Mouse (Mus musculus) induced T-regulatory cell, adult 2 months (primary cell): ENCODE measurements around the gene Polr2f.

Experiments
- DNase-seq: peaks from one replicate; pipeline ENCODE4 v3.0.0-alpha.2; 2012; ENCODE audit warnings: low read depth

Polr2f gene

DNA sequence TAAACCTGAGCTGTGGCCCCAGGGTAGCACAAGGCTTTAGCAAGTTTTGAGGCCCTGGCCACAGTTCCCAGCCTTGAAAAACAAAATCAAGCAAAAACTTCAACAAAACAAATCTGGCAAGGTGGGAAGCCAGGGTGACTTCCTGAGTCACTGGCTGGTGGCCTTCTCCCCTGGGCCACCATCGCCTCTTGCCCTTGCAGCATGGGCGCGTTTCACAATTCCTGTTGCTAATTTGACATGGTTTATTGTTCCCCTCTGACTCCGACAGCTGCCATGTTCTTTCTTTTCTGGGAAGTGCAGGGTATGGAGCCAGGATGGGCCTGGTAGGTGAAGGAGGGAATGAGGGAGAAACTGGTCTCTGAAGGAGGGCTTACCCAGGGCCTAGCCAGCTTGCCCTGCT, 18.7 kb upstream of the Polr2f start:
- DNase-seq = no peak

GRCm38 (mm10) chr15:79122546-79122945, 18.3 kb upstream of the Polr2f start:
- DNase-seq = no peak

- DNase-seq = no peak
These were observed 17.1 kb upstream of the Polr2f start for GRCm38 (mm10) chr15:79123751-79124150.

GRCm38 (mm10) chr15:79124331-79124875, 16.4 kb upstream of the Polr2f start:
- no peak for DNase-seq

DNA sequence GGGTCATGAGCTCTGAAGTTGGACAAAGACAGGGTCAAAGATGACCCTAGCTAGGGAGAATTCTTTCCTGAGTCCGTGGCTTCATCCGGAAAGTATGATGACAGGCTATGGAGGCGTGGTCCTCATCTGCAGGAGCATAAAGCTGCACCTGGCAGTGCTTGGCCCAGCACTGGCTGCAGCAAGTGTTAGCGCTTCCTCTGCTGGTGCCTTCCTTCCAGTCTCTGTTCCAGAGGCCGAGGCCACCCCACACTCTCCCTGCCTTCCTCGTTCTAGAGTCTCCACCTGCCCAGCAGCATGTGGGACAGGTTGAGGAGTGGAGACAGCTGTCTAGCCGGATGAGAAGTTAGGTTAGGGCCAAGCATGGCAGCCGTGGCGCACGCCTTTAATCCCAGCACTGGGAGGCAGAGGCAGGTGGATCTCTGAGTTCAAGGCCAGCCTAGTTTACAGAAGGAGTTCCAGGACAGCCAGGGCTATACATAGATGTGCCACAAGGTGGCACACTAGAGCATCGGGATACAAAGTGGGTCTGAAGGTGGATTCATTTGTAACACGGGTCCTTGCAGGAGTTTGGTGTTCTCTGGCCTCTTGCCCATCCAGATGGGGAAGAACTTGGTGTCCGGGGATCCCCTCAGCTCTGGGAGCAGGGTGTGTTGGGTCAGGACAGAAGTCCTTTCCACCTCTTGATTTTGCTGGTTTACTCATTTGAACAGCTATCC, 14.4 kb upstream of the Polr2f start:
- DNase-seq = peak; percentile 77

DNA sequence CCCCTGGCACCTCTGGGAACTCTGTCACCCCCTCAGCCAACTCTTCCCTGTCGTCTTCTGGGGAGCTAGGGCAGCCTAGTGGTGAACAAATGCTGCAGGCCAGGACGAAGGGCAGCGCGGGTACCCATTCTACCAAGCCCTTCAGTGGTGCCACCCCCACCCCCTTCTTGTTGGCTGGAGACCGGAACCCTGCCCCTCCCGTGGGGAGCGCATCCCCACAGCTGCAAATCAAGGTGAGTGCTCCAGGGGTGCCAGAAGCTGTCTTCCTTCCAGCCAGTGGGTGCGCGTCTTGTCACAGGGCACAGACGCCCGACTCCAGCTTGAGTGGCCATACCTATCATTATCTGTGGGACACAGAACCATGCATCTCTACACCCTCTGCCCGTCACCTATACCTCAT, 13.7 kb upstream of the Polr2f start:
- DNase-seq = no peak

GRCm38 (mm10) chr15:79128208-79128607, 12.6 kb upstream of the Polr2f start:
- DNase-seq = peak; percentile 43

- DNase-seq = no peak
These were observed 11.5 kb upstream of the Polr2f start for GRCm38 (mm10) chr15:79129311-79129710.

DNA sequence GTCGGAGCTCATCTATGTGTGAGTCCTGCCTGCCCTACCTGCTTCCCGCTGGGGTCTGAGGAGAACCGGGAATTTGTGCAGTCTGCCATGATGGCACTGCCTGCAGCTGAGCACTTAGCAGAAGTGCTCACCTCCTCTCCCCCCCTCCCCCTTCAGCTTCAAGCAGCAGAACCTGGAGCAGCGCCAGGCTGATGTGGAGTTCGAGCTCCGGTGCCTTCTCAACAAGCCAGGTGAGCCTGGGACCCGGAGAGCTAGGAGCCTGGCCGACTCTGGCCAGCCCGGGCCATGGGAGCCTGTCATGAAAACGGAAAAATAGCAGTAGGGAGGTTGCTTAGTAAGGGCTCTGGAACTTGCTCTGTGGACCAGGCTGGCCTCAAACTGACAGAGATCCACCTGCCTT, 10.0 kb upstream of the Polr2f start:
- no peak for DNase-seq

DNA sequence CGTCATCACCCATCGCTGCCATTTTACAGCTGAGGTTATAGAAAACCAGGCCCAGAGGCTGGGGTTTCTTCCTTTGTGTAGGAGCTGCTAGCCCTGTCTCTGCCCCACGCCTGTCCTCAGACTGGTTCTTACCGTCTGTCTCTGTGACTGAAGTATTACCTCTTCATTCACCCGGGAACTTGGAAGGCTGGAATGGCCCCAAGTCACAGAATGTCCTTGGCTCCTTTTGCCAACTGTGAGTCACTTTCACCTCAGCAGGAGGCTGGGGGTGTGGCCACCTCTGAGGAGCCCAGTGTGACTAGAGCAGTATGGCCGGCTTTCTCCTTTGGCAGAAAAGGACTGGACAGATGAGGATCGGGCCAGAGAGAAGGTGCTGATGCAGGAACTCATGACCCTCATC, 9.4 kb upstream of the Polr2f start:
- DNase-seq = no peak

- no peak for DNase-seq
These were observed 7.6 kb upstream of the Polr2f start for GRCm38 (mm10) chr15:79133191-79133661.

DNA sequence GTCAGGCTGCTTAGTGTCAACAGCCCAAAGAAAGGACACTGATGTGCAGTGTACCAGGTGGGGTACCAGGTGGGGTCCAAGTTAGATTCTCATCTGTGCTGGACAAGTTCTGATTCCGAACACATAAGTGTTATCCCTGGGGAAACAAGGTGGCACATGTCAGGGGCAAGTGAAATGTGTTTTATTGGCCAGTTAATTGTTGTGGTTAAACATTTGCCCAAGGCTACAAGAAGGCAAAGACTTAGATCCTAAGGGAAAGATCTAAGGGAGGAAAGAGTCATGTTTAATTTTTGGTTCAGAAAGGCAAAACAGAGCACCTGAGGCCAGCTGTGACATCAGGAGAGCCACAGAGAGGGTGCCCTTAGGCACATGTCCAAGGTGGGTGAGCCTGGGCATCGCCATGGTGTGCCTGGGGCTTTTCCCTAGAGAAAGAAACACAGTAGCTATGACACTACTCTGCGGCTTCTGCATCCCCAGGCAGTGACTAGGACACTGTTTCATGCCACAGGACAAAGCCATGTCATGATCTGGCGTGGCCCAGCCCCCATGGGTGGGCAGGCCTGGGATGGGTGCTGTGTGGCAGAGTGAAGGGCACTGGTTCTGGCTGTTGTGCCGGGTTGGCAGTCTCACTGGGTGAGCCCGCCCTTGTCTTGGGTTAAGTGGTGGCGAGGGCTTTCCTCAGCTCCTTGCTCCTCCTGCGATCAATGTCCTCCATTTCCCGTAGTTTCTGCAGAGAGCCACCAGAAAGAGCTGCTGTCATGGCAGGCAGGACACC, 6.1 kb upstream of the Polr2f start:
- DNase-seq = no peak

GRCm38 (mm10) chr15:79135332-79135731, 5.5 kb upstream of the Polr2f start:
- no peak for DNase-seq

GRCm38 (mm10) chr15:79135783-79136575, 4.8 kb upstream of the Polr2f start:
- DNase-seq = no peak

DNA sequence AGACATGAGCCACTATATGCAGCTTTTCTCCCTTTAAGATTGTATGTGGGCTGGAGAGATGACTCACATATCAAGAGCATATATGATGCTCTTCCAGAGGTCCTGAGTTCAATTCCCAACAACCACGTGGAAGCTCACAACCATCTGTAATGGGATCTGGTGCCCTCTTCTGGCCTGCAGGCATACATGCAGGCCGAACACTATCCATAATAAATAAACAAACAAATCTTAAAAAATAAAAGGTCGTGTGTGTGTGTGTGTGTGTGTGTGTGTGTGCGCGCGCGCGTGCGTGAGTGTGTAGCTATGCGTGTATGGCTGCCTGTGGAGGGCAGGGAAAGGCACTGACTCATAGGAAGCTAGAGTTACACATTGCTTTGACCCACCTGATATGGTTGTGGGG, 1.2 kb upstream of the Polr2f start:
- DNase-seq = peak; percentile 71

DNA sequence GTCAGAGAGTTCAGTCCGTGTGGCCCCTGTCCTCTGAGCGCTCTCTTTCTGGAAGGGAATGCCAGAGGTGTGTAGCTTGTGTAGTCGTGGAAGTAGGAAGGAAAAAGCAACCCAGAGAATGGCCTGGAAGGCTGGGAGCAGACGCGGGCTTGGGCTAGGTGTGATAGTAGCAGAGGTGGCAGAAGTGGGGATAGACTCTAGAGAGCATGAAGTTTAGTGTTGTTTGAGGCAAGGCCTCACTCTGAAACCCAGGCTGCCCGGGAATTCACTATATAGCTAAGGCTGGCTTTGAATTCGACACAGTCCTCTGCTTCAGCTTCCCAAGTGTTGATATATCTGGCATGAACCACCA, 733 bp downstream of the Polr2f start:
- DNase-seq = no peak

DNA sequence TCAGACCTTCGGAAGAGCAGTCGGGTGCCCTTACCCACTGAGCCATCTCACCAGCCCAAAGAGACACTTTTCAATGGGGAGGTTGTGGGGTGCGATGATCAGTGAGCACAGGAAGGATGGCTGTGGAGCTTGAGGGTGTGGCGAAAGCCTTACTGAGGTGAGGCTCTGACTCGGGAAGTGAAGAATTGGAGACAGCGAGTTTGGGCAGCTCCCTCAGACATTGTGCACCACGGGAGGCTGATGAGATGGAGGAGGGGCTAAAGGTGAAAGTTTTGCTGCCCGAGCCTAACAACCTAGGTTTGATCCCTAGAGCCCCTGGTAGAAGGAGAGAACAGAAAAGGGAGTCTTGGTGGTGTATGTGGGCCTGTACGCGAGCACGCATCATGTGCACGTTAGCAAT, 2.5 kb downstream of the Polr2f start:
- DNase-seq = no peak

- no peak for DNase-seq
These were observed 3.2 kb downstream of the Polr2f start for GRCm38 (mm10) chr15:79144021-79144420.

- DNase-seq = no peak
These were observed 4.7 kb downstream of the Polr2f start for GRCm38 (mm10) chr15:79145522-79145921.

DNA sequence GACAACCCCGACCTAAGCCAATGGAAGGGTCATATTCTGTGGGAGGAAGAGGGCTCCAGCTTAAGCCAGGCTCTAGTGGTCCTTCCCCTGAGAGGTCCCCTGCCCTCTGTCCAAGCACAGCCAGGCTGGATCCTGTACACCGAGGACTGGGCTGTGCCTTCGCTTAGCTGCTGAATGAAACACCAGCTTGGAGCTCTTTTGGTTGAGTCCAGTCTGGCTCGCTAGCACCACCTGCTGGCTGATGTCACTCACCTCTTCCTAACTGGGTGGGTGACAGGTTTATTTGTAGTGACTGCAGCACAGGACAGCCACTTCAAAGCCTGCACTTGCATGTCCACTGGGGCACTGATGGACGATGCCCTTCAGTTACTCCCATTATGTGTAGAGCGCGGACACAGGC, 7.7 kb downstream of the Polr2f start:
- peak; percentile 89 for DNase-seq

DNA sequence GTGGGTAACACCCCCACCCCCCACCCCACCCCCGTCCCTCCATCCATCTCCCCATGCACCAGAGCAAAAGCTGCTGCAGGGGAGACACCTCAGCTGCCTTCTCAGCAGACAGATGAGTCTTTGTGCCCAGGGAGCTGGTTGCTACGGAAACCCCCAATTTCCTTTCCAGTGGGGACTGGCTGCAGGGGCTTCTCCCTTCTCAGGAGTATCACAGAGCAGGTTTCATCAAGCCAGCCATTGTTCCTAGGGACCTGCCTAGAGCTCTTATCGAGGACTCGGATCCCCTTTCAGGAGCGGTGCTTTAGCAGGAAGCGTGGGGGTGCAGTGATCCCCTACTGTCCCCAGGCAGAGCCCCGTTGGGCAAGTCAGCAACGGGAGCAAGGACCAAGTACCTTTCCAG, 11.1 kb downstream of the Polr2f start:
- no peak for DNase-seq

- no peak for DNase-seq
These were observed 11.9 kb downstream of the Polr2f start for GRCm38 (mm10) chr15:79152709-79153108.

- DNase-seq = no peak
These were observed 14.8 kb downstream of the Polr2f start for GRCm38 (mm10) chr15:79155572-79155971.
